Mouse (Mus musculus) brain, embryonic 18.5 days (tissue): Measurements from ENCODE around the gene Iqce.

Experiments used
- DNase-seq: peaks from one replicate; pipeline ENCODE4 v3.0.0-alpha.2; 2012; ENCODE audit warnings: low read depth, low spot score

The Iqce gene

GRCm38 (mm10) chr5:140702103-140702513 lies at the start of gene Iqce:
TSS of gene Iqce (minus strand) at chr5:140702378.
- DNase-seq = peak; percentile 82

- DNase-seq = no peak
Measured at GRCm38 (mm10) chr5:140750925-140751324, 48.7 kb upstream of the Iqce start.

GRCm38 (mm10) chr5:140749062-140749875 lies 47.1 kb upstream of the Iqce start:
- no peak for DNase-seq

GRCm38 (mm10) chr5:140748425-140748824 lies 46.2 kb upstream of the Iqce start:
- DNase-seq = no peak

- no peak for DNase-seq
Measured at GRCm38 (mm10) chr5:140743706-140744131, 41.5 kb upstream of the Iqce start.

GRCm38 (mm10) chr5:140741877-140742276 lies 39.7 kb upstream of the Iqce start:
- no peak for DNase-seq

GRCm38 (mm10) chr5:140741040-140741439 lies 38.9 kb upstream of the Iqce start:
- DNase-seq = no peak

- DNase-seq = no peak
Measured at GRCm38 (mm10) chr5:140739813-140740212, 37.6 kb upstream of the Iqce start.

- DNase-seq = no peak
Measured at GRCm38 (mm10) chr5:140736166-140736565, 34.0 kb upstream of the Iqce start.

GRCm38 (mm10) chr5:140735297-140735696 lies 33.1 kb upstream of the Iqce start:
- DNase-seq = no peak

GRCm38 (mm10) chr5:140733336-140733735 lies 31.2 kb upstream of the Iqce start:
- DNase-seq = no peak

- DNase-seq = no peak
Measured at GRCm38 (mm10) chr5:140732195-140732594, 30.0 kb upstream of the Iqce start.

GRCm38 (mm10) chr5:140731040-140731797 lies 29.0 kb upstream of the Iqce start:
- no peak for DNase-seq

GRCm38 (mm10) chr5:140726946-140727740 lies 25.0 kb upstream of the Iqce start:
- DNase-seq = no peak

GRCm38 (mm10) chr5:140726062-140726839 lies 24.1 kb upstream of the Iqce start:
- no peak for DNase-seq

- peak; percentile 66 for DNase-seq
Measured at GRCm38 (mm10) chr5:140723822-140724221, 21.6 kb upstream of the Iqce start, which contains the start of gene Amz1. TSS of gene Amz1 (plus strand) at chr5:140724127.

GRCm38 (mm10) chr5:140722121-140722520 lies 19.9 kb upstream of the Iqce start:
- DNase-seq = no peak

GRCm38 (mm10) chr5:140720773-140721172 lies 18.6 kb upstream of the Iqce start:
- no peak for DNase-seq

- no peak for DNase-seq
Measured at GRCm38 (mm10) chr5:140711040-140711439, 8.9 kb upstream of the Iqce start.

GRCm38 (mm10) chr5:140710315-140710714 lies 8.1 kb upstream of the Iqce start:
- no peak for DNase-seq
